Mouse (Mus musculus) hindbrain, embryonic 13.5 days (tissue): ENCODE measurements around the gene Phyhipl. TPM values are rescaled to one million over a fixed set of nuclear protein-coding genes. Genes with fewer than 3 reads are reported as not detected.

ENCODE experiments used
- ATAC-seq: fragments of 200-750 bp; cut with Nextera tagmentation; 2 replicates; pipeline ENCODE4 v1.8.0; 2017; ENCODE audit warnings: moderate TSS enrichment; ENCODE audit not compliant: low FRiP score
- H3K27ac ChIP-seq: fragments of 300-500 bp; sonication (generic); 2 replicates; pipeline ENCODE4 v1.5.1; 2015; ENCODE audit warnings: inconsistent platforms, mild to moderate bottlenecking, moderate library complexity
- H3K27me3 ChIP-seq: fragments of 300-500 bp; sonication (generic); 2 replicates; pipeline ENCODE4 v1.6.1; 2015; ENCODE audit warnings: mild to moderate bottlenecking, inconsistent platforms
- H3K36me3 ChIP-seq: fragments of 300-500 bp; sonication (generic); 2 replicates; pipeline ENCODE4 v1.6.1; 2015; ENCODE audit warnings: mild to moderate bottlenecking, inconsistent platforms
- H3K4me1 ChIP-seq: fragments of 300-500 bp; sonication (generic); replicated peaks from 2 replicates; pipeline ENCODE4 v1.6.1; 2015; ENCODE audit warnings: inconsistent platforms
- H3K4me2 ChIP-seq: fragments of 300-500 bp; sonication (generic); 2 replicates; pipeline ENCODE4 v1.6.1; 2015; ENCODE audit warnings: inconsistent platforms, mild to moderate bottlenecking, moderate library complexity
- H3K4me3 ChIP-seq: fragments of 300-500 bp; sonication (generic); 2 replicates; pipeline ENCODE4 v1.5.1; 2015; ENCODE audit warnings: mild to moderate bottlenecking, inconsistent platforms
- H3K9ac ChIP-seq: fragments of 300-500 bp; sonication (generic); 2 replicates; pipeline ENCODE4 v1.6.1; 2015; ENCODE audit warnings: mild to moderate bottlenecking, inconsistent platforms
- H3K9me3 ChIP-seq: fragments of 300-500 bp; sonication (generic); 2 replicates; pipeline ENCODE4 v1.6.1; 2016; ENCODE audit warnings: inconsistent platforms
- WGBS: fragments of 180-500 bp; shearing (Covaris S2); methylation state at CpG from one replicate; pipeline ENCODE4 v1.1.7; 2015; 5-methylcytosine and 5-hydroxymethylcytosine counted together
- polyA plus RNA-seq: library from polyadenylated mRNA; unstranded; fragments of >200 nt; fragmentation: Nextera tagmentation; extraction: Ambion mirVana; gene quantifications from 2 replicates; pipeline ENCODE4 v1.2.1, GENCODE M21; 2015

Gene Phyhipl
- polyA plus RNA-seq, 1 experiment from 2014 or later, result 252 TPM

GRCm38 (mm10) chr10:70540456-70541195, 115.1 kb downstream of the Phyhipl start:
- Histone ChIP-seq H3K27ac (no peak overlapping the region), H3K9ac (no peak overlapping the region), H3K4me2 (no peak overlapping the region), H3K9me3 (no peaks in the 10 kb centered on the region), H3K4me3 (no peak overlapping the region), H3K4me1 (no peaks in the 10 kb centered on the region), H3K27me3 (no peaks in the 10 kb centered on the region), H3K36me3 (peaks cover 71% of the 10 kb centered on the region)
- WGBS, result 87% methylated on average over 9 of the region's 9 CpGs
- no peak for ATAC-seq

GRCm38 (mm10) chr10:70539251-70539650, 116.5 kb downstream of the Phyhipl start:
- no peak for ATAC-seq
- H3K9ac ChIP-seq, result no peak overlapping the region
- H3K4me2 ChIP-seq, result no peak overlapping the region
- H3K4me1 ChIP-seq, result no peaks in the 10 kb centered on the region
- peaks cover 69% of the 10 kb centered on the region for H3K36me3 ChIP-seq
- H3K27me3 ChIP-seq, result no peaks in the 10 kb centered on the region
- H3K4me3 ChIP-seq, result no peak overlapping the region
- no peaks in the 10 kb centered on the region for H3K9me3 ChIP-seq
- 96% methylated on average over 9 of the region's 9 CpGs for WGBS
- H3K27ac ChIP-seq, result no peak overlapping the region

- Histone ChIP-seq H3K4me3 (no peak overlapping the region), H3K27ac (no peak overlapping the region), H3K36me3 (peaks cover 57% of the 10 kb centered on the region), H3K9ac (no peak overlapping the region), H3K4me2 (no peak overlapping the region), H3K27me3 (no peaks in the 10 kb centered on the region), H3K4me1 (0 out of 2 replicates have a peak, but pooled peaks cover 3% of the 10 kb centered on the region), H3K9me3 (no peaks in the 10 kb centered on the region)
- 93% methylated on average over 10 of the region's 10 CpGs for WGBS
- ATAC-seq, result no peak
Measured at GRCm38 (mm10) chr10:70537694-70538093, 118.1 kb downstream of the Phyhipl start.

GRCm38 (mm10) chr10:70535401-70535800, 120.4 kb downstream of the Phyhipl start:
- Histone ChIP-seq H3K9ac (no peak overlapping the region), H3K4me1 (0 out of 2 replicates have a peak, but pooled peaks cover 3% of the 10 kb centered on the region), H3K36me3 (peaks cover 51% of the 10 kb centered on the region), H3K27me3 (no peaks in the 10 kb centered on the region), H3K4me2 (no peak overlapping the region), H3K4me3 (no peak overlapping the region), H3K9me3 (no peaks in the 10 kb centered on the region), H3K27ac (no peak overlapping the region)
- 86% methylated on average over 12 of the region's 12 CpGs for WGBS
- ATAC-seq, result no peak

GRCm38 (mm10) chr10:70534571-70534970, 121.2 kb downstream of the Phyhipl start:
- Histone ChIP-seq H3K4me2 (no peak overlapping the region), H3K4me3 (no peak overlapping the region), H3K9me3 (no peaks in the 10 kb centered on the region), H3K36me3 (peaks cover 51% of the 10 kb centered on the region), H3K9ac (no peak overlapping the region), H3K27me3 (no peaks in the 10 kb centered on the region), H3K4me1 (0 out of 2 replicates have a peak, but pooled peaks cover 3% of the 10 kb centered on the region), H3K27ac (no peak overlapping the region)
- no peak for ATAC-seq
- 94% methylated on average over 10 of the region's 10 CpGs for WGBS

GRCm38 (mm10) chr10:70533986-70534385, 121.8 kb downstream of the Phyhipl start:
- ATAC-seq, result no peak
- H3K36me3 ChIP-seq, result peaks cover 45% of the 10 kb centered on the region
- no peak overlapping the region for H3K4me3 ChIP-seq
- WGBS, result 85% methylated on average over 12 of the region's 12 CpGs
- H3K4me1 ChIP-seq, result 0 out of 2 replicates have a peak, but pooled peaks cover 3% of the 10 kb centered on the region
- no peak overlapping the region for H3K27ac ChIP-seq
- H3K4me2 ChIP-seq, result no peak overlapping the region
- no peak overlapping the region for H3K9ac ChIP-seq
- no peaks in the 10 kb centered on the region for H3K9me3 ChIP-seq
- no peaks in the 10 kb centered on the region for H3K27me3 ChIP-seq

GRCm38 (mm10) chr10:70533301-70533781, 122.4 kb downstream of the Phyhipl start:
- no peak overlapping the region for H3K27ac ChIP-seq
- 0 out of 2 replicates have a peak, but pooled peaks cover 3% of the 10 kb centered on the region for H3K4me1 ChIP-seq
- peaks cover 39% of the 10 kb centered on the region for H3K36me3 ChIP-seq
- ATAC-seq, result no peak
- H3K4me2 ChIP-seq, result no peak overlapping the region
- 75% methylated on average over 8 of the region's 8 CpGs for WGBS
- no peaks in the 10 kb centered on the region for H3K9me3 ChIP-seq
- H3K4me3 ChIP-seq, result no peak overlapping the region
- H3K27me3 ChIP-seq, result no peaks in the 10 kb centered on the region
- no peak overlapping the region for H3K9ac ChIP-seq

- ATAC-seq, result no peak
- Histone ChIP-seq H3K27ac (no peak overlapping the region), H3K4me1 (0 out of 2 replicates have a peak, but pooled peaks cover 3% of the 10 kb centered on the region)
Measured at GRCm38 (mm10) chr10:70532249-70532648, 123.5 kb downstream of the Phyhipl start.

GRCm38 (mm10) chr10:70530185-70530823, 125.5 kb downstream of the Phyhipl start:
- ATAC-seq, result no peak
- H3K27ac ChIP-seq, result no peak overlapping the region
- H3K36me3 ChIP-seq, result peaks cover 15% of the 10 kb centered on the region
- H3K27me3 ChIP-seq, result no peaks in the 10 kb centered on the region
- 0 out of 2 replicates have a peak, but pooled peaks cover 3% of the 10 kb centered on the region for H3K4me1 ChIP-seq
- no peak overlapping the region for H3K4me2 ChIP-seq
- H3K4me3 ChIP-seq, result no peak overlapping the region
- WGBS, result 91% methylated on average over 12 of the region's 12 CpGs
- no peaks in the 10 kb centered on the region; the same call in 1 of the 2 replicates for H3K9me3 ChIP-seq
- H3K9ac ChIP-seq, result no peak overlapping the region

More at GRCm38 (mm10) chr10:70532249-70532648, 123.5 kb downstream of the Phyhipl start:
- no peak overlapping the region for H3K4me3 ChIP-seq
- no peaks in the 10 kb centered on the region for H3K9me3 ChIP-seq
- peaks cover 28% of the 10 kb centered on the region for H3K36me3 ChIP-seq
- H3K9ac ChIP-seq, result no peak overlapping the region
- H3K4me2 ChIP-seq, result no peak overlapping the region
- H3K27me3 ChIP-seq, result no peaks in the 10 kb centered on the region
- 87% methylated on average over 9 of the region's 9 CpGs for WGBS

- Histone ChIP-seq H3K9ac (0 out of 2 replicates have a peak overlapping the region, but pooled peaks have one; percentile 69), H3K9me3 (no peaks in the 10 kb centered on the region; the same call in 1 of the 2 replicates), H3K36me3 (peaks cover 22% of the 10 kb centered on the region), H3K4me3 (peak overlapping the region; percentile 46), H3K4me1 (peaks cover 29% of the 10 kb centered on the region), H3K27ac (0 out of 2 replicates have a peak overlapping the region, but pooled peaks have one; percentile 81), H3K27me3 (no peaks in the 10 kb centered on the region), H3K4me2 (peak overlapping the region; percentile 79)
- WGBS, result 27% methylated on average over 5 of the region's 5 CpGs
- no peak for ATAC-seq
Measured at GRCm38 (mm10) chr10:70521379-70521778, 134.4 kb downstream of the Phyhipl start.

- Histone ChIP-seq H3K4me3 (peak overlapping the region; percentile 46), H3K4me2 (peak overlapping the region; percentile 79), H3K9ac (peak overlapping the region; percentile 69), H3K27me3 (no peaks in the 10 kb centered on the region), H3K9me3 (no peaks in the 10 kb centered on the region), H3K4me1 (peaks cover 29% of the 10 kb centered on the region), H3K36me3 (peaks cover 17% of the 10 kb centered on the region), H3K27ac (peak overlapping the region; percentile 81)
- WGBS, result under 1% methylated on average over 38 of the region's 38 CpGs
- peak; percentile 87 for ATAC-seq
Measured at GRCm38 (mm10) chr10:70520143-70521131, 135.3 kb downstream of the Phyhipl start.
